Comparison of ENCODE assay signal across 8 mouse cellular contexts in genomic region chr19:14890241-14891089, GRCm38 (mm10).
DNase-seq lines count a peak whose midpoint lies in the region; ATAC-seq and TF ChIP-seq lines count a peak whose summit lies in the region.

No protein-coding gene starts in this region.

- H3K4me2 ChIP-seq in CH12.LX (ENCODE audit: insufficient read depth, low read depth, poor library complexity, severe bottlenecking) = peak overlapping the region; percentile 42; the same call in 1 of the 2 replicates
- H3K4me2 ChIP-seq in embryonic facial prominence, embryonic 11.5 days (ENCODE audit: low read depth, low read length) = peak overlapping the region; percentile 8
- H3K4me2 ChIP-seq in hindbrain, embryonic 14.5 days (replicated peaks) = peak overlapping the region; percentile 48
- peak overlapping the region; percentile 59 for H3K4me2 ChIP-seq in midbrain, embryonic 13.5 days (replicated peaks)

- no peak overlapping the region for H3K4me3 ChIP-seq in CH12.LX (replicated peaks in 1 of 3; ENCODE audit: low read depth in 2 of 3, low read length in 2 of 3, poor library complexity in 1 of 3)
- no peak overlapping the region for H3K4me3 ChIP-seq in embryonic facial prominence, embryonic 11.5 days (ENCODE audit: low read depth, low read length)
- H3K4me3 ChIP-seq in hindbrain, embryonic 14.5 days (replicated peaks; ENCODE audit: low read length) = peak overlapping the region; percentile 11
- peak overlapping the region; percentile 32 for H3K4me3 ChIP-seq in midbrain, embryonic 13.5 days (replicated peaks)

- no peaks in the 10 kb centered on the region for H3K4me1 ChIP-seq in CH12.LX (ENCODE audit: control insufficient read depth in 1 of 2, insufficient read depth in 2 of 2)
- no peaks in the 10 kb centered on the region; the same call in 1 of the 2 replicates for H3K4me1 ChIP-seq in embryonic facial prominence, embryonic 11.5 days (ENCODE audit: control insufficient read depth, insufficient read depth, low read length)
- H3K4me1 ChIP-seq in hindbrain, embryonic 14.5 days (replicated peaks; ENCODE audit: control insufficient read depth, insufficient read depth, low read length) = peaks cover 34% of the 10 kb centered on the region
- peaks cover 45% of the 10 kb centered on the region for H3K4me1 ChIP-seq in midbrain, embryonic 13.5 days (replicated peaks)

- in situ Hi-C loops in CH12.LX (cut with MboI; ENCODE audit: low pct_ligation_motif_present, low pct_unique_long_range_greater_than_20kb, low sequenced_read_pairs) = no loop called here

- DNase-seq in CH12.LX (ENCODE audit: extremely low read depth) (no peak), ZHBTc4 (ENCODE audit: low read depth, low spot score) (peak; percentile 42), adipocyte (ENCODE audit: low spot score) (no peak)
- DNase-seq in embryonic facial prominence, embryonic 11.5 days (ENCODE audit: low spot score) = peak; percentile 67
- peak; percentile 84 for DNase-seq in hindbrain, embryonic 14.5 days (ENCODE audit: low spot score)
- DNase-seq in layer of hippocampus, postnatal 36 days = peak; percentile 39 to 51
- DNase-seq in testis, postnatal 14 days (ENCODE audit: low spot score) = peak; percentile 9

- no peaks in the 10 kb centered on the region for H3K9me3 ChIP-seq in CH12.LX (replicated peaks; ENCODE audit: low read length)
- no peaks in the 10 kb centered on the region for H3K9me3 ChIP-seq in embryonic facial prominence, embryonic 11.5 days (replicated peaks; ENCODE audit: control insufficient read depth, low read length)
- H3K9me3 ChIP-seq in hindbrain, embryonic 14.5 days (ENCODE audit: control insufficient read depth, low read length) = no peaks in the 10 kb centered on the region
- H3K9me3 ChIP-seq in midbrain, embryonic 13.5 days = no peaks in the 10 kb centered on the region

- no peak for TF ChIP-seq POLR2A in CH12.LX (IDR thresholded peaks at IDR 0.05; ENCODE audit: low read depth, low read length)

- no peaks in the 10 kb centered on the region for H3K27me3 ChIP-seq in CH12.LX (replicated peaks)
- no peaks in the 10 kb centered on the region for H3K27me3 ChIP-seq in embryonic facial prominence, embryonic 11.5 days (ENCODE audit: control insufficient read depth, insufficient read depth, low read length)
- H3K27me3 ChIP-seq in hindbrain, embryonic 14.5 days (ENCODE audit: control insufficient read depth, insufficient read depth, low read length) = 0 out of 2 replicates have a peak, but pooled peaks cover 7% of the 10 kb centered on the region
- H3K27me3 ChIP-seq in midbrain, embryonic 13.5 days = peaks cover 24% of the 10 kb centered on the region

- peak; percentile 85 for ATAC-seq in embryonic facial prominence, embryonic 11.5 days (replicated peaks; ENCODE audit: insufficient number of reproducible peaks, low FRiP score, low TSS enrichment, low read depth)
- ATAC-seq in hindbrain, embryonic 14.5 days (ENCODE audit: low FRiP score) = peak; percentile 92
- peak; percentile 86 for ATAC-seq in midbrain, embryonic 13.5 days

- TF ChIP-seq EP300 in CH12.LX (IDR thresholded peaks at IDR 0.05; ENCODE audit: low read length) = peak; percentile 21; the same call in 1 of the 2 replicates

- H3K79me2 ChIP-seq in CH12.LX (replicated peaks; ENCODE audit: control insufficient read depth, extremely low read depth, insufficient read depth, poor library complexity, severe bottlenecking) = no peaks in the 10 kb centered on the region

- TF ChIP-seq RAD21 in CH12.LX (IDR thresholded peaks at IDR 0.05; ENCODE audit: low read depth, low read length) = no peak

- no peak overlapping the region for H3K27ac ChIP-seq in CH12.LX (ENCODE audit: insufficient read depth, low read depth)
- peak overlapping the region; percentile 36; the same call in 1 of the 2 replicates for H3K27ac ChIP-seq in embryonic facial prominence, embryonic 11.5 days (replicated peaks; ENCODE audit: low read depth, low read length)
- peak overlapping the region; percentile 77 for H3K27ac ChIP-seq in hindbrain, embryonic 14.5 days
- peak overlapping the region; percentile 85 for H3K27ac ChIP-seq in midbrain, embryonic 13.5 days

- WGBS in embryonic facial prominence, embryonic 11.5 days = 1% methylated on average over 21 of the region's 21 CpGs
- 2% methylated on average over 21 of the region's 21 CpGs for WGBS in hindbrain, embryonic 14.5 days
- WGBS in midbrain, embryonic 13.5 days = 1% methylated on average over 21 of the region's 21 CpGs

- no peak overlapping the region for H3K9ac ChIP-seq in CH12.LX (ENCODE audit: insufficient read depth, low read depth)
- no peak overlapping the region for H3K9ac ChIP-seq in embryonic facial prominence, embryonic 11.5 days (replicated peaks; ENCODE audit: low read length)
- peak overlapping the region; percentile 22; the same call in 1 of the 2 replicates for H3K9ac ChIP-seq in hindbrain, embryonic 14.5 days
- peak overlapping the region; percentile 54 for H3K9ac ChIP-seq in midbrain, embryonic 13.5 days (replicated peaks)

- dilution Hi-C loops in CH12.LX (cut with MboI; ENCODE audit: extremely low pct_ligation_motif_present, extremely low pct_unique_long_range_greater_than_20kb, low sequenced_read_pairs) = no loop called here

- no peaks in the 10 kb centered on the region for H3K36me3 ChIP-seq in CH12.LX (replicated peaks in 1 of 2; ENCODE audit: control insufficient read depth in 1 of 2, insufficient read depth in 1 of 2, low read length in 1 of 2)
- no peaks in the 10 kb centered on the region for H3K36me3 ChIP-seq in embryonic facial prominence, embryonic 11.5 days (replicated peaks; ENCODE audit: control insufficient read depth, insufficient read depth, low read depth, low read length)
- H3K36me3 ChIP-seq in hindbrain, embryonic 14.5 days (replicated peaks; ENCODE audit: control insufficient read depth, insufficient read depth) = no peaks in the 10 kb centered on the region
- H3K36me3 ChIP-seq in midbrain, embryonic 13.5 days = no peaks in the 10 kb centered on the region

- no peak for TF ChIP-seq CTCF in CH12.LX (conservative IDR thresholded peaks at IDR 0.05 in 1 of 2, IDR thresholded peaks at IDR 0.05 in 1 of 2; ENCODE audit: low read depth in 2 of 2, low read length in 2 of 2)

TF ChIP-seq in CH12.LX, 34 proteins besides CTCF, POLR2A, EP300 and RAD21:
- TF ChIP-seq BHLHE40 (IDR thresholded peaks at IDR 0.05; ENCODE audit: low read depth, low read length) = no peak
- no peak for TF ChIP-seq USF1 (IDR thresholded peaks at IDR 0.05; ENCODE audit: low read depth, low read length)
- TF ChIP-seq ZNF384 (IDR thresholded peaks at IDR 0.05; ENCODE audit: low read depth, low read length) = no peak
- TF ChIP-seq USF2 (conservative IDR thresholded peaks at IDR 0.05; ENCODE audit: low read depth, low read length) = no peak
- TF ChIP-seq MAFK (IDR thresholded peaks at IDR 0.05; ENCODE audit: insufficient replicate concordance, low read length) = no peak
- no peak for TF ChIP-seq MAZ (IDR thresholded peaks at IDR 0.05; ENCODE audit: low read depth, low read length)
- TF ChIP-seq HCFC1 (IDR thresholded peaks at IDR 0.05; ENCODE audit: low read depth, low read length) = no peak
- TF ChIP-seq POLR2AphosphoS2 (IDR thresholded peaks at IDR 0.05; ENCODE audit: low read depth, low read length) = no peak
TF ChIP-seq in CH12.LX: peak in this region for 0.

Comparison
In these comparisons a context has a peak if more than half of its experiments do, and no peak if none do; other contexts are left out.
1. DNase-seq: peak in ZHBTc4 (single experiment), embryonic facial prominence, embryonic 11.5 days (single experiment), hindbrain, embryonic 14.5 days (single experiment), layer of hippocampus, postnatal 36 days (2 of 2) and testis, postnatal 14 days (single experiment); none in CH12.LX (single experiment) and adipocyte (single experiment).
2. H3K4me2 ChIP-seq: peak in every context shown above with its lines; median percentile 59 in midbrain, embryonic 13.5 days; 48 in hindbrain, embryonic 14.5 days; 42 in CH12.LX; 8 in embryonic facial prominence, embryonic 11.5 days.
3. H3K4me3 ChIP-seq: peak in hindbrain, embryonic 14.5 days (single experiment) and midbrain, embryonic 13.5 days (single experiment); none in CH12.LX (0 of 3) and embryonic facial prominence, embryonic 11.5 days (single experiment).
4. H3K9ac ChIP-seq: peak in hindbrain, embryonic 14.5 days (single experiment) and midbrain, embryonic 13.5 days (single experiment); none in CH12.LX (single experiment) and embryonic facial prominence, embryonic 11.5 days (single experiment).
5. Peak in every context shown above with its lines, with median percentiles within 50 percentile points of each other: ATAC-seq.